Mouse (Mus musculus): ENCODE data around the gene Gm10181. TPM values are rescaled to one million over a fixed set of nuclear protein-coding genes. Genes with fewer than 3 reads are reported as not detected.

Gm10181 gene
- polyA plus RNA-seq (2012; rRNA removed): not detected in 2 replicates

GRCm38 (mm10) chr9:25089122-25089521 is at the start of gene Gm10181:
Gene Gm10181 (plus strand): TSS chr9:25089422.

Other genes with a start within 250 kb of the Gm10181 start
- 27.4 and 29.6 TPM in 2 replicates for gene Herpud2, start 62.4 kb downstream of the Gm10181 start, polyA plus RNA-seq (2012; rRNA removed)
- gene Sept7, start 163.0 kb downstream of the Gm10181 start, polyA plus RNA-seq (2012; rRNA removed): 113 and 122 TPM in 2 replicates

All from central nervous system, embryonic 18 days (tissue).